Mouse (Mus musculus) cerebellum, adult 2 months (tissue): ENCODE measurements around the gene Nmrk2. TPM values are rescaled to one million over a fixed set of nuclear protein-coding genes. Genes with fewer than 3 reads are reported as not detected.
"Not testable (repeated sequence)": the region's sequence is repeated elsewhere in the genome, so short reads cannot be mapped to it uniquely, and the experiment has no call there.

ENCODE experiments used
- DNase-seq, 2 experiments: peaks; one replicate each; pipeline ENCODE4 v3.0.0; 2021
- H3K27ac ChIP-seq: fragments of 200-500 bp; 2 replicates; pipeline ENCODE4 v1.5.1; 2012; ENCODE audit warnings: low read length, control low read depth, inconsistent platforms; ENCODE audit not compliant: insufficient read depth
- H3K27me3 ChIP-seq: fragments of 200-500 bp; 2 replicates; pipeline ENCODE4 v1.6.1; 2012; ENCODE audit warnings: inconsistent platforms, mild to moderate bottlenecking, low read length, moderate library complexity; ENCODE audit not compliant: control insufficient read depth, insufficient read depth
- H3K4me1 ChIP-seq: fragments of 200-500 bp; 2 replicates; pipeline ENCODE4 v1.6.1; 2011; ENCODE audit warnings: low read length; ENCODE audit not compliant: control insufficient read depth, insufficient read depth
- H3K4me3 ChIP-seq: fragments of 200-500 bp; replicated peaks from 2 replicates; pipeline ENCODE3; 2011; ENCODE audit warnings: mild to moderate bottlenecking, low read depth, low read length, control low read depth; ENCODE audit not compliant: insufficient read depth
- CTCF ChIP-seq: fragments of 200-500 bp; IDR thresholded peaks from 2 replicates; pipeline ENCODE4 v1.5.1; 2011; ENCODE audit warnings: low read depth, mild to moderate bottlenecking, control low read depth, low read length, moderate library complexity, borderline replicate concordance; ENCODE audit not compliant: insufficient read depth
- POLR2A ChIP-seq: fragments of 200-500 bp; IDR thresholded peaks from 2 replicates; pipeline ENCODE4 v1.6.1; 2011; ENCODE audit warnings: low read length, control low read depth, borderline replicate concordance; ENCODE audit not compliant: insufficient read depth
- WGBS: fragments of 180-500 bp; shearing (Covaris S2); methylation state at CpG from one replicate; pipeline ENCODE4 v1.1.7; 2018; 5-methylcytosine and 5-hydroxymethylcytosine counted together
- polyA plus RNA-seq: library from polyadenylated mRNA; depleted of rRNA; stranded (reverse); fragments of >200 nt; gene quantifications from 2 replicates; pipeline ENCODE4 v1.2.3, GENCODE M21; 2012

Nmrk2 gene
- polyA plus RNA-seq, 1 experiment, result 0.16 TPM

- Histone ChIP-seq H3K4me1 (peaks cover 5% of the 10 kb centered on the region), H3K27me3 (no peaks in the 10 kb centered on the region), H3K27ac (no peak overlapping the region), H3K4me3 (no peak overlapping the region)
- TF ChIP-seq POLR2A (no peak), CTCF (peak; percentile 59; the same call in 1 of the 2 replicates)
- WGBS, result 58% methylated on average over 31 of the region's 31 CpGs
- peak in 1 of 2 experiments; percentile 58 for DNase-seq
Observed at GRCm38 (mm10) chr10:81190236-81190911, 11.5 kb downstream of the Nmrk2 start.

- no peak for DNase-seq
- Histone ChIP-seq H3K4me1 (peaks cover 5% of the 10 kb centered on the region), H3K27ac (no peak overlapping the region), H3K4me3 (no peak overlapping the region), H3K27me3 (no peaks in the 10 kb centered on the region)
- WGBS, result 59% methylated on average over 26 of the region's 26 CpGs
- no peak for TF ChIP-seq POLR2A
- no peak for TF ChIP-seq CTCF
Observed at GRCm38 (mm10) chr10:81189821-81190220, 12.0 kb downstream of the Nmrk2 start.

GRCm38 (mm10) chr10:81187161-81187560, 14.7 kb downstream of the Nmrk2 start:
- H3K4me1 ChIP-seq, result peaks cover 6% of the 10 kb centered on the region
- WGBS, result 93% methylated on average over 9 of the region's 9 CpGs
- no peaks in the 10 kb centered on the region for H3K27me3 ChIP-seq
- no peak overlapping the region for H3K27ac ChIP-seq
- no peak for DNase-seq
- no peak overlapping the region for H3K4me3 ChIP-seq
- TF ChIP-seq POLR2A, result no peak
- TF ChIP-seq CTCF, result no peak

DNA sequence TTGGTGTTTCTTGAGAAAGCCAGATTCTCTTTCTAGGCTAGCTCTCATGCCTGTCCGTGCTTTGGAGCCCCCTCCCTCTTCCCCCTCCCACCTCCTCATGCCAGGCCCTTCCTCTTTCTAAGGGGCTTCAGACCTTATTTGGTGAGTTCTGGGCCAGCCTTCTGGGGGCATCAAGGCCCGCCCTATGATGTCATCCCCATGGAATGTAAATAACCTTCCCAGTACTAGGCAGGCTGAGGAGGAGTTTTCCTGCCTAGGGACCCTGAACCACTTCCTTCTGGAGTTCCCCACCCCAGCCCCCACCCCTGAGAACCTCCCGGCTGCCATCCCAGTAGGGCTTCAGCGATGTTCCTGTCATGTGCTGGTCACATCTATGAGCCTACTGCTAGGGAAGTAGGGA, 17.1 kb downstream of the Nmrk2 start:
- no peak for DNase-seq
- Histone ChIP-seq H3K27ac (no peak overlapping the region), H3K4me1 (peaks cover 6% of the 10 kb centered on the region), H3K4me3 (no peak overlapping the region), H3K27me3 (no peaks in the 10 kb centered on the region)
- TF ChIP-seq POLR2A (no peak), CTCF (no peak)
- WGBS, result 70% methylated on average over 4 of the region's 4 CpGs

GRCm38 (mm10) chr10:81183805-81184204, 18.0 kb downstream of the Nmrk2 start, which contains the start of gene 4930442H23Rik:
TSS of gene 4930442H23Rik (minus strand) at chr10:81183849.
- 80% methylated on average over 5 of the region's 5 CpGs for WGBS
- H3K27ac ChIP-seq, result peak within 1 kb of the TSS; percentile 44; the same call in 1 of the 2 replicates
- H3K4me1 ChIP-seq, result peaks cover 8% of the 10 kb centered on the region
- no peaks in the 10 kb centered on the region for H3K27me3 ChIP-seq
- H3K4me3 ChIP-seq, result peak within 1 kb of the TSS; percentile 77
- TF ChIP-seq POLR2A (no peak), CTCF (no peak)
- no peak for DNase-seq

DNA sequence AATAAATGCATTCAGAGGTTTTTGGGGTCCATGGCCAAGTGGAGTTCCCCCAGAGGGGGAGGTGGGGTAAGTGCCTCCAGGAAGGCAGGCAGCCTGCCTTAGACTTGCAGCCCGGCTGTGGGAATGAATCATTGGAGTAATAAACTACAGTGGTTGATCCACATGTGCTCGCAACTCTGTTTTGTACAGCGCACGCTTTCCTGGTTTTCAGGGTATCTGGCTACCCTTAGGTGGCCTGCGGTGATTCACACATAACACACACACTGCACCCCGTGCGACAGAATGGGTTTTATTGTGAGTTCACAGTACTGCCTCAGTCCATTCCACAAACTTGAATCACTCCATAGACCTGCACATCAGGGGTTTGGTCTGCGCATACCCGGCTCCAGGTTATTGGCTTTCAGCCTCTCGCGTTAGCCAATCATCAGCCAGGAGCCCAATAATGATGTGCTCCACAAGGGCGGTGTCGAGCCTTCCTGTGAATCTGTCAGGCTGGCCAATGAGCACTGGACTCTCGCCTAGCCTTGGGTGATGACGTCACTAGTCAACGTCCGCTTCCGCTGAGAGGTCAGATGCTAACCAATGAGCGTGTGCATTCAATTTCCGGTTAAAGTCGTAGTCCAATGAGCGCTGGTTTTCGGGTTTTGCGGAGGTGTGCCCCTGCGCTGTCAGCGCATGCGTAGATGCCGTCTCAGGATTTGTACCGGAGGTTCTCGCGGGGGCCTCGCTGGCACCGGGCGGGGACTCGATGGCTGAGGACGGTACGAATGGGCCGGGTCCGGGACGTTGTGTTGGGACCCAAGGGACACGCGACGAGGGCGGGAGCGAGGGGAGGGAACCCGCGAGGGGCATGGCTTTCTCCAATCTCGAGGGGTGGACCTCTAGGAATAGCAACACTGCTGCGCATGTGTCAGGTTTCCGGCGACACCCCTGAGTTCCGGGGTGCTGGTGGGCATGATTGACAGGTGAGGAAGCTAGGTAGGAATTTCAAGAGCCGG, 19.2 kb downstream of the Nmrk2 start, which contains the start of gene Dapk3:
TSS of gene Dapk3 (plus strand) at position 670 of the 998 bp plus-strand sequence.
- Histone ChIP-seq H3K27ac (peak within 1 kb of the TSS; percentile 44; the same call in 1 of the 2 replicates), H3K4me3 (peak within 1 kb of the TSS; percentile 77), H3K27me3 (no peaks in the 10 kb centered on the region), H3K4me1 (peaks cover 18% of the 10 kb centered on the region)
- DNase-seq, result peak; percentile 97 to 99
- no peak; the same call in 1 of the 2 replicates for TF ChIP-seq CTCF
- TF ChIP-seq POLR2A, result peak; percentile 73
- 4% methylated on average over 53 of the region's 53 CpGs for WGBS

GRCm38 (mm10) chr10:81181860-81182259, 20.0 kb downstream of the Nmrk2 start:
- WGBS, result 71% methylated on average over 12 of the region's 12 CpGs
- H3K27ac ChIP-seq, H3K4me3 ChIP-seq, DNase-seq, H3K27me3 ChIP-seq: not testable (repeated sequence)
- peaks cover 20% of the 10 kb centered on the region for H3K4me1 ChIP-seq
